Mouse (Mus musculus) urinary bladder, adult 2 months (tissue): ENCODE data around the gene Tsen2. TPM values are rescaled to one million over a fixed set of nuclear protein-coding genes. Genes with fewer than 3 reads are reported as not detected.

Experiments
- DNase-seq: peaks from one replicate; pipeline ENCODE4 v3.0.0; 2022; ENCODE audit warnings: low spot score
- polyA plus RNA-seq: library from polyadenylated mRNA; depleted of rRNA; stranded (reverse); fragments of >200 nt; gene quantifications from 2 replicates; pipeline ENCODE4 v1.2.3, GENCODE M21; 2012

Tsen2 gene
- polyA plus RNA-seq, 1 experiment, result 11.1 TPM

GRCm38 (mm10) chr6:115541676-115542275 is 2.7 kb upstream of the Tsen2 start:
- no peak for DNase-seq

GRCm38 (mm10) chr6:115542341-115542740 is 2.1 kb upstream of the Tsen2 start:
- DNase-seq, result no peak

GRCm38 (mm10) chr6:115546276-115546675 is 1.8 kb downstream of the Tsen2 start:
- no peak for DNase-seq

- DNase-seq, result no peak
These were observed 11.0 kb downstream of the Tsen2 start for GRCm38 (mm10) chr6:115555485-115555884.

GRCm38 (mm10) chr6:115558176-115558575 is 13.7 kb downstream of the Tsen2 start:
- DNase-seq, result no peak

GRCm38 (mm10) chr6:115559651-115560632 is 15.5 kb downstream of the Tsen2 start:
- no peak for DNase-seq

- DNase-seq, result no peak
These were observed 21.1 kb downstream of the Tsen2 start for GRCm38 (mm10) chr6:115565479-115566045.

- no peak for DNase-seq
These were observed 29.7 kb downstream of the Tsen2 start for GRCm38 (mm10) chr6:115574171-115574570.

GRCm38 (mm10) chr6:115577407-115577806 is 32.9 kb downstream of the Tsen2 start:
- DNase-seq, result no peak

- DNase-seq, result no peak
These were observed 33.5 kb downstream of the Tsen2 start for GRCm38 (mm10) chr6:115577941-115578340.

- DNase-seq, result no peak
These were observed 36.3 kb downstream of the Tsen2 start for GRCm38 (mm10) chr6:115580810-115581209.

GRCm38 (mm10) chr6:115582328-115583115 is 38.1 kb downstream of the Tsen2 start:
- no peak for DNase-seq

- no peak for DNase-seq
These were observed 39.1 kb downstream of the Tsen2 start for GRCm38 (mm10) chr6:115583430-115584125.

GRCm38 (mm10) chr6:115584176-115584575 is 39.7 kb downstream of the Tsen2 start:
- no peak for DNase-seq

- DNase-seq, result no peak
These were observed 41.9 kb downstream of the Tsen2 start for GRCm38 (mm10) chr6:115586321-115586720.

- no peak for DNase-seq
These were observed 47.4 kb downstream of the Tsen2 start for GRCm38 (mm10) chr6:115591692-115592359.

GRCm38 (mm10) chr6:115592458-115592857 is 48.0 kb downstream of the Tsen2 start, which contains the start of gene Mkrn2os:
TSS of gene Mkrn2os (minus strand) at chr6:115592576.
- DNase-seq, result no peak

- DNase-seq, result no peak
These were observed 48.8 kb downstream of the Tsen2 start for GRCm38 (mm10) chr6:115593252-115593651.

- DNase-seq, result no peak
These were observed 50.0 kb downstream of the Tsen2 start for GRCm38 (mm10) chr6:115594463-115594862.

GRCm38 (mm10) chr6:115595667-115596066 is 51.2 kb downstream of the Tsen2 start:
- DNase-seq, result no peak

GRCm38 (mm10) chr6:115601322-115601714 is 56.9 kb downstream of the Tsen2 start:
- no peak for DNase-seq
